Mouse (Mus musculus): ENCODE data around the gene Hhipl1.

Hhipl1 gene

DNA sequence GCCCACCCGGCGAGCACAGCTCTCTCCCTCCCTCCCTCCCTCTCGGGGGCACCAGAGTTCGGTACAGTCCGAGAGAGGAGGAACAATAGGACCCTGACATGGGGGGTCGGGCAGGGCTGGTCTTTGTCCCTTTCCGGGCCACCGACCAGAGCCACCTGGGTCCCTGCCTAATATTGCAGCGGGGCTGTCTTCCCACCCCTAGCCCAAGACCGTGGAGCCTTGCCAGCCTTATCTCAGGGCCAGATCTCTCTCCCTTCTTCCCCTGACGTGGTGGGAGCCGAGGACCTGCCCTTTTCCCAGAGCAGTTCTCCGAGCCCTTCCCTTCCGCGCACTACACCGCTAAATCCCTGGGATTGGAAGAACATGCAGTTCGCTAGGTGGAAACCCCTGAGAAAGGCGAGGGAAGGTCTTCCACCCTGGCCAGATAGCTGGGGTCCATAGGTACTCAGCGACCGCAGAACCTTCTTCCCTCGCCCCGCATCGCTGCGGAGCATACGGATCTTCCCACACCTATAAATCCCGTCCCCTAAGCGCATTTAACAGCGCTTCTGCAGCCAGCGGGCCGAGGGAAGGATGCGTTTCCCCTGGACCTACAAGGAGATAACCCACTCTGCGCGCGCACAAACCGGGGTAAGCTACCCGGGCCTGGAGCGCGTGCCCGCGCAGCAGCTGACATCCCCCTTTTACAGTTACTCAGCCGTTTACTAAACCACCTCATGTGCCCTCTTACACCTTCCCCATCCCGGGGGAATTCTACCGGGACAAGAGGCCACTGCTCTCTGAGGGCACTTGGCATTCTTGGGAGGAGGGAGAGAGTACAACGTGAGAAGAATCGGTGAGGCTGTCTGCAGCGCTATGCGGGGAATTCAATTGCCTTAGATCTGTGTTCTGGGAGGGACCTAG, 29.9 kb upstream of the Hhipl1 start:
- ATAC-seq (ENCODE audit: insufficient number of reproducible peaks, low FRiP score, low TSS enrichment), result peak; percentile 3; the same call in 1 of the 2 replicates

DNA sequence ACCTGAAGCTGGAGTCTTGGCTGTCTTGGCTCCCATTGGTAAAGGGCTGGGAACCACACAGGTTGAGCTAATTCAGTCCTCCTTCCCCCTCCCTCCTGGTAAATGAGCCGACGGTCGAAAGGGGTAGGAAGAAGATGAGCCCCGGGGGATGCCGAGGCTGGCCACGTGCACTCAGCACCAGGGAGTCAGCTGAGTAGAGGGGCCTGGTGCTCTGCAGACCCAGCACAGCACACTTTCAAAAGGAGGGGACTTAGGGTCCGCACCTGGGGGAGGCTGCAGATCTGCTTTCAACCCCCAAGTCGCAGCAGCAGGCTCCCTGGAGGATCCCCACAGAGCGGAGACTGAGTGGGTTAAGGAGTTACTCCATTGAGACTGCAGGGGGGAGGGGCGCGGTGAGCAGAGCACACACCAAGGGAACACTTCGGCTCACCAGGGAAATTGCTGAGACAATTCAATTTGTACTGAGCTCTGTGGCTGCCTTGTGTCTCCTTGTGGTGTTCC, 28.7 kb upstream of the Hhipl1 start:
- ATAC-seq (ENCODE audit: insufficient number of reproducible peaks, low FRiP score, low TSS enrichment), result no peak

DNA sequence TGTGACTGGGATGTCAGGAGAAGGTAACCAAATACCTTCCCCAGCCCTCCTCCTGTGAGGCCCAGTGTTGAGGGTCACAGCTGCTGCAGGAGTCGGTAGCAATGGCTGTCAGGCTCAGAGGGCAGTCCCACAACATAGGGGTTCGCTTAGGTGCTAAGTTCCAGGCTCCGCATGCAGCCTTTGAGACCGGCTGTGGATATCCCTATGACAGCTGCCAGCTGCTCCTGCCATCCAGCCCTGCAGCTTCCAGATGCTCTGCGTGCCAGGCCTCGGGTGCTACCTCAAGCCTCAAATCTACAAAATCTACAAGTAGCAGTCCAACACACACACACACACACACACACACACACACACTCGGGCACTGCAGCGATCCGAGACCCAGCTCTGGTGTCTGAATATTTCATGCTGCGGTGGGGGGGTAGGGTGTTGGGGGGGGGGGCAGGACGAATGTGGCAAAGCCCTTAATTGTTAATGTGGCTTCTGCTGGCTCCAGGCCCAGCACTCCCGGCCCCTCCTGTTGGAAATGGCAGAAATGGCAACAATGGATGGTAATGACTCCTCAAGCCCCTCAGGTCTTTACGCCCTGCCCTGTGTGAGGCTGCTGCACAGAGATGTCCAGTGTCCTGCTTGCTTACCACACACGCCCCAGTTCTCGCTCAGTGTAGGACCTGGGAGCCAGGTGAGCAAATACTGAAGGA, 27.7 kb upstream of the Hhipl1 start:
- no peak for ATAC-seq (ENCODE audit: insufficient number of reproducible peaks, low FRiP score, low TSS enrichment)

DNA sequence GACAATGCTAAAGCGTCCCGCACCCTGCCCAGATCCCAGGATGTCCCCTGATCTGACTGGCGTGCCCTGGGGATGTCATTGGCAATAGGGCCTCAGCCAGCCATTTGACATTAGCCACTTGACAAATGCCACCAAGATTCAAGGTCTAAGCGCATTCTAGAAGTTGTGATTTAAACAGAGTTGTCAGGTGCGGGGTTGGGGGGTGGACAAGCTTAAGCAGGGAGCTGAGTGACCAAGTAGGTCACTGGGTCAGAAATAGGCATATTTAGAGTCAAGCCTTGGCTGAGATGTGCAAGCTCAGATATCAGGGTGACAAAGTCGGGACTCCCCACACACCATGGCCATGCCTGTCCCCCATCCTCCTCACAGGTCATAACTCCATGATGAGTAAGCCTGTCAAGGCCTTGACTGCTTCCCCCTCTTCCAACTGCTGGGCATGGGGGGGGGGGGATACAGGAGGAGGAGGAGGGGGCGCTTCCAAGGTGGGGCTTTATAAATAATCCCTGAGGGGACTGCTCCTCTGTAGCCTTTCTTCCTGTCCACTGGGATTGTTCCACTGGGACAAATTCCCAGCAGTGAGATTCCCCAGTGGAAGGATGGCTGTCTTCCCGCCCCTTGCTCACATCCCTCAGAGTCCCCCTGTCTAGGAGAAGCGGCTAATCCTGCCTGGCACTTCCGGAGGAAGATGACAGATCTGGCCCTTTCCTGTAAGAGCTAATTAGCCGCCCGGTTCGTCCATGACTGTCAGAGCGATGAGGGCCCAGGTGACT, 21.4 kb upstream of the Hhipl1 start:
- ATAC-seq (ENCODE audit: insufficient number of reproducible peaks, low FRiP score, low TSS enrichment), result no peak

DNA sequence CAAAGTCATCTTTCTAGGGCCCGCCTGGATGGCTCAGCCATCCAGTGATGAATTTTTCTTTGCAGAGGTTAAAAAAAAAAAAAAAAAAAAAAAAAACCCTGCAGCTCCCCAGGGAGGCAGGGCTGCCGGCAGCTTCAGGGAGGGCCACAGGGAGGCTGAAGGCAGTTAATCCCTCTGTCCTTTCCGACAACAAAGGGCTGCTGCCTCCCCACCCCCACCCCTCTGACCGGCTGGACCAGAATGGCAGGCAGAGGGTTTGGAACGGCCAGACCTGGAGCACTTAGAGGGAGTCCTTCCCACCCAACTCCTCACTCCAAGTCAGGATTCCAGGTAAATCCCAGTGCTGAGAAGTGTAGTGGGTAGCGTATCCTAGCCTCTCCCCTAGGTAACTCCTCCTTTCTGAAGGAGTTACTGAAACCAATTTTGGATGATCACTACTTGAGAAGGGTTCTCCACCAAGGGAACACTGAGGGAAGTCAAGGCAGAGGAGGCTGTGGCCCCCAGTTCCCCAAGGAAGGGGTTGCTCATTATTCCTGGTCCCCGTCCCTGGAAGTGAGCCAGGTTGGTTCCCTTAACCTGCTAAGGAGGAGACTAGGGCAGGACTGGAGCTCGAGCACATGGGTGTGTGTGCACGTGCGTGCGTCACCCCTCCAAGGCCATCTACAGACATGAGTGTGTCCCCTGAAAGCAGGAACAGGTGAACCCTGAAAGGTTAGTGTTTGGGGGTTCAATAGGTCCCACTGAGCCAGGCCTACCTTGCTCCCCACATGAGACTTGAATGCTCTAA, 20.7 kb upstream of the Hhipl1 start:
- no peak for ATAC-seq (ENCODE audit: insufficient number of reproducible peaks, low FRiP score, low TSS enrichment)

DNA sequence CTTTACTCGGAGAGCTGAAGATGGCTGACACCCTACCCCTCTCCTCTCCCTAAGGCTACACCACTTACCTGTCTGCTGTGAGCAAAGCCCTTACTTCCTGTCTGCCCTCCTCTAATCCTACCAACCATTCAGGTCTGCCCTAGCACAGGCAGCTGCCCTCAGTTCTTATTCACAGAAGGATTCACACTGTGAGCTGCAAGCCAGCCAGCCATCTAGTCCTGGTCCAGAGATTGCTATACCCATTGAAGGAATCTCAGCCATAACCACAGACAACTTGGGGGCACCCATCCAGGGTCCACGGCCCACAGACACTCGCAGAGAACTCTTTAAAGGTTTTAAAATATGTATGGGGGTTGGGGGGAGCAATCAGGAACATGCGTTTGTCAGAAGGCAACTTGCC, 19.7 kb upstream of the Hhipl1 start:
- ATAC-seq (ENCODE audit: insufficient number of reproducible peaks, low FRiP score, low TSS enrichment), result no peak

DNA sequence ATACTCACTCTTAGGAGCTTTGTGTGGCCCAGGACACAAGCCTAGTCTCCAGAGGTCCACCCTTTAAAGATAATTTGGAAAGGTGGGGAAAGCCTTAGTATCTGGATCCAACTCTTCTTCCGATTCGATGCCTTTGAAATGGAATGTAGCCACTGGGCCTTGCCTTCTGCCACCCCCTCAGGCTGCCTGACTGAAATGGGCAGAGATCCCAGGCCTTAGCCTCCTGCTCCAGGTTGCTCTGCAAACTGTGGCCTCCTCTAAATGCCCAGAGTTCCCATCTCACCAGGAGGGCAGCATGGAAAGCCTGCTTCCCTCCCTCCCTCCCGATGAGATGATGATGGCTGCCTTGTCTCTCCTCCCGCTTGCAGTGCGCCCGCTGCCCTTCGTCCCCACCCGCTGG, 19.1 kb upstream of the Hhipl1 start:
- peak; percentile 67; the same call in 1 of the 2 replicates for ATAC-seq (ENCODE audit: insufficient number of reproducible peaks, low FRiP score, low TSS enrichment)

DNA sequence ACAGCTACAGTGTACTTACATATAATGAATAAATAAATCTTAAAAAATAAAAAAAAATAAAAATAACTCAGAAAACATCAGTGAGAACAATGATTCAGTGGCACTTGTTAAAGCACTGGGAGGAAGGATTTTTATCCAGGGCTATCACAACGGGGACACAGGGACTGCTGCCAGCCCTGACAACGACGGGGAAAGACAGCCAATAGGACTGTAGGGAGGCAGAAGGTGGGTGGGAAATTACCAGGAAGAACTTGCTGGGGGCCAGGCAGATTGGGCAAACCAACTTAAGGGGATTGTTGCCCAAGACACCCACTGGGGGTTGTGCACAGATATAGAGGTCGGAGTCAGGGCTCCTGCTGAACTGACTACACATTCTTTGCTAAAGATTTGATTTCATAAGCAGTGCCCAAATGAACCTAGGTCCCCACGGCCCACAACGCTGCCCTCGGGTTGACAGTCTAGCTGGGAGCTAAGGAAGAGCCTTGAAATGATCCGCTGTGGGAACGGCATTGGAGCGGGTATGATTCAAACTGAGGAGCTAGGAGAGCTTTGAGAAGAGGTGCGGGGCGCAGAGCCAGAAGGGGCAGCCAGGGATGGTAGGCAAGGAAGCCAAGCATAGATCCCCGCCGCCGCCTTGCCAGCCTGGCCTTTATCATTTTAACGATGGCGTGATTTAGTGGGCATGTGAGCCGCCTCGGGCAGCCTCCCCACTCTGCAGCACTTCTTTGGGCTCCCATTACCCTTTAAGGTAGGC, 17.8 kb upstream of the Hhipl1 start:
- ATAC-seq (ENCODE audit: insufficient number of reproducible peaks, low FRiP score, low TSS enrichment), result no peak

DNA sequence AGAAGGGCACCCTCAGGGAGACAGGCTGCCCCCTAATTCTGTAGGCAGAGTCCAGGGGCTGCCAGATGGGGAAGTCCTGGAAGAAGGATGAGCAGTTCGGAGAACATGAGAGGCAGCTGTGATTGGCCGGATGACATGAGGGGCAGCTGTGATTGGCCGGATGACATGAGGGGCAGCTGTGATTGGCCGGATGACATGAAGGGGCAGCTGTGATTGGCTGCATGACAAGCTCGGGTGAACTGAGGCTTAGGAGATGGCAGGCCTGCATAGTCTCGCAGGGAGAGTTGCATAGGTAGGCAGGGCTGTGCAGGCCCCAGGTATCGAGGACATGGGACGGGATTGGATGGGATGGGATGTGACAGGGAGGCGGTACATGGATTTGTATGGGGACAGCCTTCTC, 13.7 kb upstream of the Hhipl1 start:
- ATAC-seq (ENCODE audit: insufficient number of reproducible peaks, low FRiP score, low TSS enrichment), result no peak

DNA sequence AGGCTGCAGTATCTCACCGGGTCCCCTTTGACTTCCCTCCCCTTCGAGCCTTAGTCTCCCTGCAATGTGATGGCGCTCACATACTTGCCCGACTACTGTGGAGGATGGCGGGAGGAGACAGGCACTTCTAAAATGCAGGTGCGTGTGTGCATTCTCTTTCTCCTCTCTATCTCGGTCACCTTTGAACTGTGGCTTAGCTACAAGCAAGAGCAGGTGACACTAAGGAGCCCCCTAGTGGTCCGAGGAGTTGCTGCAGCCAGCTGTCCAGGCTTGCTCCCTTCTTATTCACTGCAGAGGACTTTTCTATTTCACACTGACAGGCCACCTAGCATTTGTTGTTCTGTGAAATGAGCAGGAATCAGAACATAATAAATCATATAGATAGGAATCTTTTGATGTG, 13.1 kb upstream of the Hhipl1 start:
- ATAC-seq (ENCODE audit: insufficient number of reproducible peaks, low FRiP score, low TSS enrichment), result peak; percentile 62; the same call in 1 of the 2 replicates

DNA sequence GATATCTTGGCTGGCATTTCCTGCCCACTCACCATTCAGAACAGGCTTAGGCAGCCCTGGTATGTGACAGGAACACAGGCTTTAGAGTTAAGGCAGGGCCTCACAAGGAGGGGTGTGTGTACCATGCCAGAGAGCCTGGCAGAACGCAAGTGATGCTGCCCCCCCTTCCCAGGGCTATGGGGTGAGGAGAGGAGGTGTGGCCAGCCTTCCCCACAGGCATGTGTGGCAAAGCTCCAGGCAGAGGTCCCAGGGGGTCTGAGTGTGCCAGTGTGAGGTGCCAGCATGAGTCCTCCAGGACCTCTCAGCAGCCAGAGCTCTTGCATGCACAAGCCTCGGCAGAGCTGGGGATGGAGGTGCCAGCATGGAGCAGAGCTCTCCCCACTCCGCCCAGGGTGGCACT, 11.4 kb upstream of the Hhipl1 start:
- ATAC-seq (ENCODE audit: insufficient number of reproducible peaks, low FRiP score, low TSS enrichment), result no peak

DNA sequence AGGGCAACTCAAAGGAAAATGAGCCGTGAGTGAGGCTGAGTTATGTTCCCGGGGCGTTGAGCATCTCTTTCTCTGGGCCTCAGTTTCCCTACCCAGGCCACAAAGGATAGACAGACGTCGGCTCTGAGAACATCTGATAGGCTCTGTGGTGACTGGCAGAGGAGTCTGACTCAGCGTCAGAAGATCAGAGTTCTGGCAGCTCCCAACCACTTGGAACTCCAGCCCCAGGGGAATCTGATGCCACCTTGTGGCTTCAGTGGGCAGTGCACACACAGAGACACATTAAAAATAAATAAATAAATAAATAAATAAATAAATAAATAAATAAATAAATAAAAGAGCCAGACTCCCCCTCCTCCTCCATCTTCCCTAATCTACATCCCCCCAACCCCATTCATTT, 9.0 kb upstream of the Hhipl1 start:
- ATAC-seq (ENCODE audit: insufficient number of reproducible peaks, low FRiP score, low TSS enrichment), result no peak

DNA sequence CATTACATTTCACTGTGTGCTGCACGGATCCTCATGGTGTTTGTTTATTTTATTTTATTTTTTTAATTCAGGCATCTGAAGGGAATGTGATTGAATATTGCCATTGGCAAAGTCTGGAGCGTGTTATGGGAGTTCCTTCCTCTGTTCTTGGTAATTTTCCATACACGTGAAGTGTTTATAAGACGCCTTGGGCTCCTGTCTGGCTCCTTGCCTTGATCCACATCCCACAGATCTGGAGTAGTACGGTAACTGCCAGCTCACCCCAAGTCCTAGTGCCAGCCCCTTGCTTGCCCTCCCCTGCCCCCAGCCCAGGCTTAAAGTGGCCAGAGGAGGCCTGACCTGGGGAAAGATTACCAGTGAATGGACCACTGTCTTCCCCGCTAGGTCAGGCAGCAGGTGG, 5.1 kb upstream of the Hhipl1 start:
- no peak for ATAC-seq (ENCODE audit: insufficient number of reproducible peaks, low FRiP score, low TSS enrichment)

DNA sequence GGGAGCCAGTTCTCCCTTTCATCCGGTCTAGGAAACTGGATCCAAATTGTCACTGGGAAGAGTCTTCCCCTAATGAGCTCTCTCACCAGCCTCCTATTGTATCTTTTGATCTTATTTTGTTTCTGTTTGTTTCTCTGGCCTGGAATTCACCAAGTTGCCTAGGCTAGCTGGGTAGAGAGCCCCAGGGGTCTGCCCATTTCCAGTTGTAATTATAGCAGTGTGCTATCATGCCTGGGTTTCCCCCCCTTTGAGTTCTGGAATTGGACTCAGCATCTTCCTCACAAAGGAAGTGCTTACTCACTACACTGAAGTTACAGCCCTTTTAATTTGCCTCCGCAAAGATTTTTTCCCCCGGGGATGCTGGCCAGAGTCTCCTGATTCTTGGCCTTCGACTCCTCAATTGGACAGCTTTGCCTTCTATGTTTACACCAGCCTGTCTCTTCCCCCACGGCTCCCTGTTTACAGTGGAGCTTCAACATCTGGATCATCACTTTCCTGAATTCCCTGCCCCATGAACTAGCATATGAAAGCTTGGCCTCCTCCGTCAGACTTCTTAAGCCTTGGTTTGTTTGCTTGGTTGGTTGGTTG, 2.2 kb upstream of the Hhipl1 start:
- ATAC-seq (ENCODE audit: insufficient number of reproducible peaks, low FRiP score, low TSS enrichment), result no peak

DNA sequence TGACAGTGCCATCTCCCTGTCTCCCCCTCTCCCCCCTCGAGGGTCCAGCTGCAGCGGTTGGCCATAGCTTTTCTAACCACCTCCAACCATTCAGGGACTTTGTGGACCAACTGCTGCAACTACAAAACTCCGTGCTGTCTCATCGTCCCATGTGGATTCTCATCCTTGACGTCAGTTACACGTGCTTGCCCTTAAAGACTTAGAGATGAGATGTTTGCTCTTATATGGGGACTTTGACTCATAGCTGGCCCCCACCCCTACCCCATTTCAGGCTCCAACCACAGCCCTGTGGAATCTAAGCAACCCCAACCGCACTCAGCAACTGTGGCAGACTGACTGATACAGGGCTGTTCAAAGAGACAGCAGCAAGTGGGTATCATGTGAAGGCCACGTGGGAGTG, 898 bp upstream of the Hhipl1 start:
- ATAC-seq (ENCODE audit: insufficient number of reproducible peaks, low FRiP score, low TSS enrichment), result no peak

DNA sequence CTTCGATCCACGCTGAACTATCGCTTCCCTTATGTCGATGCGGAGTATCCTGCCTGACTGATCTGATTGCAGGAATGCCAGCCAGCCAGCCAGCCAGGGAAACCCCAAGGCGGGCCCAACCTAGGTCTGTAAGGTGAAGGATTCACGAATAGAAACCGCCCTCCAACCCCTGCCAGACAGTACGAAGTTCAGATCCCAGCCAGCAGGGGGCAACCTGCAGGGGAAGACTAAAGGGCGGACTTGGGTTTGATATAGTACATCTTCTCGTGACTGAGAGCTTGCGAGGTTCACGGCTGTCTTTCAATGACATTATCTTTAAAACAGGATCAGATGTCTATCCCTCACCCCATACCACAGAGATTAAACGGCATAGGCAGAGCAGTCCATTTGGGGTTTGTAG, 1.5 kb downstream of the Hhipl1 start:
- ATAC-seq (ENCODE audit: insufficient number of reproducible peaks, low FRiP score, low TSS enrichment), result no peak

DNA sequence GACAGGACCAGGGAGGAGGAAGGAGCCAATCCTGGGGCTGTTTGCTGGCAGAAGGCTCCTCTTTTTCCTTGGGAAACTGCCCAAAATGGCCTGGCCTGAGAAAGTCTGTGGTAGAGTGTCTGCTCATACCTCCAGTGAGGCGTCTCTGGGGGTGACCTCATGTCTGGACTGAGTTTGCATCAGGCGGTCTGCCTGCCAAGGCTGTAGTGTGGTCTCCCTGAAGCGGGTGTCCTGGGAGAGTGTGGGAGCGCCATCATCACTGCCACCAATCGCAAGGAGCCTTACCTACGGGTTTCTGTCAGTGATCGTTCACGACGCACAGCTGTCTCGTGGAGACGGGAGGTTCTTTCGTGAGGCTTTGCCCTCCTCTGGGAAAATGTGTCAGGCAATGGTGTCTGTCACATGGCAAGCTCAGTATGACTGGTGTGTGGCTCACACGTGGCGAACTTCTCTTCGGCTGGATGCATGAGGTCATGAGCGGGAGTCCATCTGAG, 2.3 kb downstream of the Hhipl1 start:
- ATAC-seq (ENCODE audit: insufficient number of reproducible peaks, low FRiP score, low TSS enrichment), result no peak

DNA sequence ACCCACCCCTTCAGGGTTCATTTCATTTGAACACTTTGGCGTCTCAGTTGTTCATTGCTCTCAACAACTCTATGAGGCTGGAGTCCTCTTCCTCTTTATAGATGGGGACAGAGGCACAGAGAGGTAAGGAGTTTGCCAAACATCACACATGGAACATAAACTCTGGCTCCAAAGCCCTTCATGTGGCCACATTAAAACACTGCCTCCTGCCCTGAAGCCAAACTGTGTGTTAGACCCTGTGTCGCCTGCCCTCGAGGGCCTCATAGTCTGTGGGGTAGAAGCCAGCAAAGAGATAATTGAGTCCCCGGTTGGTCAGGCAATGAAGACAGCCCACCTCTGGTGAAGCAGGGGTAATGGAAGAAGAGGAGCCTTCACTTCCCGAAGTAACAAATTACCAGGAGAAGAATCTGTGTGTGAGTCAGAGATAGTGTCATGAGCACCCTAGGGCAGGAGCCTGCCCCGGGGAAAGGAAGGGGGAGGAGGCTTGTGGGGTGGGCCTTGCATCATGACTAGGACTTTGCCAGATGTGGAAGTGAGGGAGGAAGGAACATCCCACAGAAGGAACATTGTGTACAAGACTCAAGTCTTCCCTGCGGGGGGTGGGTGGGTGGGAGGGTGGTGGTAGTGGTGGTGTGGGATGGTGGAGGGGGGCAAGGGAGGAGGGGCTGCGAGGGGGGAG, 3.2 kb downstream of the Hhipl1 start:
- no peak for ATAC-seq (ENCODE audit: insufficient number of reproducible peaks, low FRiP score, low TSS enrichment)

Measured in cerebellum, adult (tissue).